Mouse (Mus musculus) limb, embryonic 13.5 days (tissue): ENCODE measurements at regions not wholly inside any gene's neighbourhood (a gene's known extent, or its start where the extent isn't known, plus 50 kb on each side); places are given as distances from the start of the nearest gene placed in this dataset.
A peak's percentile ranks its signal among the peaks of the same experiment; 100 is the strongest.

Experiments
- ATAC-seq: fragments of 200-750 bp; cut with Nextera tagmentation; 2 replicates; pipeline ENCODE4 v1.8.0; 2017; ENCODE audit warnings: low read depth, moderate number of reproducible peaks, moderate TSS enrichment; ENCODE audit not compliant: low FRiP score
- H3K27ac ChIP-seq: fragments of 300-500 bp; sonication (generic); 2 replicates; pipeline ENCODE4 v1.5.1; 2015; ENCODE audit warnings: inconsistent platforms, mild to moderate bottlenecking, moderate library complexity
- H3K27me3 ChIP-seq: fragments of 300-500 bp; sonication (generic); 2 replicates; pipeline ENCODE4 v1.6.1; 2015; ENCODE audit warnings: mild to moderate bottlenecking, inconsistent platforms
- H3K36me3 ChIP-seq: fragments of 300-500 bp; sonication (generic); 2 replicates; pipeline ENCODE4 v1.6.1; 2015; ENCODE audit warnings: inconsistent platforms, mild to moderate bottlenecking, moderate library complexity
- H3K4me1 ChIP-seq: fragments of 300-500 bp; sonication (generic); 2 replicates; pipeline ENCODE4 v1.6.1; 2015; ENCODE audit warnings: inconsistent platforms
- H3K4me2 ChIP-seq: fragments of 300-500 bp; sonication (generic); replicated peaks from 2 replicates; pipeline ENCODE4 v1.6.1; 2015; ENCODE audit warnings: inconsistent platforms, mild to moderate bottlenecking, moderate library complexity
- H3K4me3 ChIP-seq: fragments of 300-500 bp; sonication (generic); 2 replicates; pipeline ENCODE4 v1.5.1; 2015; ENCODE audit warnings: moderate library complexity, mild to moderate bottlenecking, inconsistent platforms
- H3K9ac ChIP-seq: fragments of 300-500 bp; sonication (generic); 2 replicates; pipeline ENCODE4 v1.6.1; 2015; ENCODE audit warnings: mild to moderate bottlenecking, inconsistent platforms
- H3K9me3 ChIP-seq: fragments of 300-500 bp; sonication (generic); 2 replicates; pipeline ENCODE4 v1.6.1; 2016; ENCODE audit warnings: inconsistent platforms
- WGBS: fragments of 180-500 bp; shearing (Covaris S2); methylation state at CpG from one replicate; pipeline ENCODE4 v1.1.7; 2015; 5-methylcytosine and 5-hydroxymethylcytosine counted together

DNA sequence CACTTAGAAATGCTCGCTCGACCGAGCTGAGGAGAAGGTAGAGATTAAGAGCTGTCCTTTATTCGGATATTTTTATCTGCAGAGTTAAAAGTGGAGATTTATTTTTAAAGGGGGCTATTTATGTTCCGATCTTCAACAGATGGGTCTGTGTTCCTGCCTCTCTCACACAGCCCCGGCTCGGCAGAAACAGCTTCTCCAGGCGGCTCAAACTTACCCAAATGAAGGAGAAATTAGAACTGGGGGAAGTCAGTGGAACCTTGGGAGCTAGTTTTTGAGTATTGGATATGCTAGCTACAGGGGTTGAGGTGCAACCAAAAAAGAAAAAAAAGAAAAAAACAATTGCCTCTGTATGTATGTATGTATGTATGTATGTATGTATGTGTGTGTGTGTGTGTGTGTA, 124.2 kb upstream of the Zfp703 start:
- Histone ChIP-seq H3K9me3 (no peaks in the 10 kb centered on the region), H3K4me2 (peak overlapping the region; percentile 39), H3K27me3 (peaks cover 55% of the 10 kb centered on the region), H3K27ac (peak overlapping the region; percentile 58; the same call in 1 of the 2 replicates), H3K4me3 (no peak overlapping the region), H3K4me1 (peaks cover 68% of the 10 kb centered on the region), H3K9ac (no peak overlapping the region), H3K36me3 (no peaks in the 10 kb centered on the region)
- ATAC-seq: no peak
- WGBS: 11% methylated on average over 8 of the region's 8 CpGs

DNA sequence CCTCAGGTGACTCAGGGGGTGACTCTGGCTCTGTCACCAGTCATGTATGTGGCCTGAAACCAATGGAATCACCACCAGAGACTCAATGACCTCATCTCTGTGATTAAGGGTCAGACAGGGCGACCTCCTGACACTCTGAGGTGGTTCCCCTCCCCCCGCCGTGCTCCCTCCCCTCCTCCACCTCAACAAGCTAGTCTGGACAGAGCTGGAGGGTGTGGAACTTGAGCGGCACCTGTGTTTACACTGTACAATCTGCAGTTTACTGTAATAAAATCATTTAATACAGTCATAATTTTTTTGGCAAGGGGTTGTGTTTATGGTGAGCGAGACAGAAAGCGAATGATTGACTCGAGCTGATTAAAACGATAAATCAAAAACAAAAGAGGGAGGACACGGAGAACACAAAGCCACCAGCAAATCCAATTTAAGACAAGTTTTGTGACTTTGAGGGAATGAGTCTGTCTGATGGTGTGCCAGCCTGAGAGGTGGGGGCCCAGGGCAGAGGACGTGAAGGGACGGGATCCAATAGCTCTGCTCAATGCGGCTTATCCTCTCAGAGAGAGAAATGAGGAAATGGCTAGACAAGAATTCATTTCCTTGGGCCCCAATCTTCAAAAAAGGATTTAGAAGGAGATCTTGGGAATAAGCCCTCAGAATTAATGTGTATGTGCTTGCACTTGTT, 122.4 kb upstream of the Zfp703 start:
- ATAC-seq: no peak
- Histone ChIP-seq H3K9ac (no peak overlapping the region), H3K4me2 (no peak overlapping the region), H3K9me3 (no peaks in the 10 kb centered on the region), H3K36me3 (no peaks in the 10 kb centered on the region), H3K27me3 (peaks cover 54% of the 10 kb centered on the region), H3K4me3 (no peak overlapping the region), H3K4me1 (peaks cover 50% of the 10 kb centered on the region), H3K27ac (no peak overlapping the region)
- WGBS: 57% methylated on average over 12 of the region's 12 CpGs

DNA sequence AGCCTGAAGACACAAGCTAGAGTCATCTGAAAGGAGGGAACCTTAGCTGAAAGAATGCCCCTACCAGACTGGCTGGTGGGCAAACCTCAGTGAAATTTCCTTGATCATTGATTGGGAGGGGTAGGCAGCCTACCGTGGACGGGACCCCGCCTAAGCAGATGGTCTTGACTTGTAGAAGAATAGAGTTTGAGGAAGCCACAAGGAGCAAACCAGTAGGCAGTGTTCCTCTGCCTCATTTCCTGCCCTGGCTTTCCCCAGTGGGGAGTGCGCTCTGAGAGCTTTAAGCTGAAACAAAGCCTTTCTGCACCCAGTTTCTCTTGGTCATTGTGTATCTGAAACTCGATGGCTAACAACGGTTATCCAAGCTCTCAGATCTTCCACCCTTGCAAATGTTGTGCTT, 121.9 kb upstream of the Zfp703 start:
- Histone ChIP-seq H3K9ac (no peak overlapping the region), H3K9me3 (no peaks in the 10 kb centered on the region), H3K27me3 (peaks cover 49% of the 10 kb centered on the region), H3K27ac (no peak overlapping the region), H3K4me2 (no peak overlapping the region), H3K4me1 (peaks cover 47% of the 10 kb centered on the region), H3K36me3 (no peaks in the 10 kb centered on the region), H3K4me3 (no peak overlapping the region)
- no peak for ATAC-seq
- 77% methylated on average over 6 of the region's 6 CpGs for WGBS

DNA sequence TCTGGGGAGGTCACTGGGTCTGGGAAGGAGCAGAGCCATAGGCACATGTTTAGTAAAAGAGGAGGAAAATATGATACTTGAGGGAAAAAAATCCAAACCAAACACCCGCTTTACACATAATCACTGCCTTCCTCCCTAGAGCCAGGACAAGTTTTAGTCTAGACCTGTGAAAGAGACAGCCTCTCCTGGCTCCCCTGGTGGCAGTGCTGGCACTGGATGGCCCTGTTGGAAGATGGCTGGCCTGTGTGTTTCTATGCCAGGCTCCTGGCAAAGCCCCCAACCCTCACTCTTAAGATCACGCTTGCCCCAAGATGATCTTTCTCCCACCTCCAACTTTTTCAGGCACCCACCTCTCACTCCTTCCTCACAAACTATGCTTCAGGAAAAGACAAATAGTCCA, 112.6 kb upstream of the Zfp703 start:
- peaks cover 13% of the 10 kb centered on the region for H3K4me1 ChIP-seq
- H3K27me3 ChIP-seq: peaks cover 9% of the 10 kb centered on the region
- H3K27ac ChIP-seq: no peak overlapping the region
- no peaks in the 10 kb centered on the region for H3K36me3 ChIP-seq
- no peak for ATAC-seq
- no peak overlapping the region for H3K9ac ChIP-seq
- no peak overlapping the region for H3K4me2 ChIP-seq
- 86% methylated on average over 2 of the region's 2 CpGs for WGBS
- H3K4me3 ChIP-seq: no peak overlapping the region
- H3K9me3 ChIP-seq: peaks cover under 1% of the 10 kb centered on the region; the same call in 1 of the 2 replicates

DNA sequence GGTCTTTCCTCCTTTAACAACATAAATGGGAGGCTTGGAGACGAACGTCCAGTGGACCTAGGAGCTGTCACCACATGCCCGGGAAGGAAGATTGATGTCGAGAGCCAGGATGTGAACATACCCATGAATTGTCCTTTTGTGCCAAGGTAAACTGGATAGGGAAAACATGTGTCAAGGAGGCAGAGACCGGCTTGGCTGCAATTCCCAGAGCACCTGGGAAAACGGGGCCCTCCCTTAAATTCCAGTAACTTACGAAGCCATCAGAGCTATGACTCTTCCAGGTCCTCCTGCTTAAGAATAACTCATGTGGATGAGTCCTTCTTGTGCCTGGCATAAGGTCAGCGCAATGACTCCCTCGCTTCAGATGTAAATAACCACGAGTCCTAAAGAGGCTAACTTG, 112.2 kb upstream of the Zfp703 start:
- peaks cover 13% of the 10 kb centered on the region for H3K4me1 ChIP-seq
- WGBS: 64% methylated on average over 10 of the region's 10 CpGs
- no peak overlapping the region for H3K9ac ChIP-seq
- peaks cover 4% of the 10 kb centered on the region for H3K9me3 ChIP-seq
- H3K4me3 ChIP-seq: no peak overlapping the region
- H3K27me3 ChIP-seq: peaks cover 9% of the 10 kb centered on the region
- no peak overlapping the region for H3K4me2 ChIP-seq
- no peak for ATAC-seq
- H3K27ac ChIP-seq: no peak overlapping the region
- no peaks in the 10 kb centered on the region for H3K36me3 ChIP-seq

DNA sequence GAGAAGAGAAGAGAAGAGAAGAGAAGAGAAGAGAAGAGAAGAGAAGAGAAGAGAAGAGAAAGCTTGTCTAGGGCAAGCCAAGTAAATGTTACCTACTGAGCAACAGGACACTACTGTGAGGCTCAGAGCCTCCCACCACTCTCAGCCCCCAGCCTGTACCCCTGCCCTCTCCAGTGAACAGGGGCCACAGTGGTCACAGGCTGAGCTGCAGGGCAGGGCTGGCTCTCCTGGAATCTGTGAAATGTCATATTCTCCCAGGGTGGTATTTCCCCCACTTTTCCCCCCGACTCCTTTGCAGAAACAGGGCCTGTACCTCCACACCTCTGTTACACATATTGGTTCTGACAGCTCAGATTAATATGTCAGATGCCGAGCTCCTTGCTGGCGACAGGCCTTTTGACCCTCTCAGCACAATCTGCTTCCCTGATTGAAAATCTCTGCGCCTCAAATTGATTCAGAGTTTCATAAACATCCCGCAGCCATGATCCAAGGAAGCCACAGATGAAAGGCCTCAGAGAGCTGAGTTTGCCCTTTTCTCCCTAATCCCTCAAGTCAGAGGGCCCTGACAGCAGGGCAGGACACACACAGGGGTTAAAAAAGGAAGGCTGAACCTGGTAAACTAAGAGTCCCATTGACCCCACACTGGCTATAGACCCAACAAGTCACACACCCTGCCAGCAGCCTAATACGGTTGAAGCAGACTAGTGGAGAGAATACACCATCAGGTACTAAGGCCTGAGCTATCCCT, 108.8 kb upstream of the Zfp703 start:
- Histone ChIP-seq H3K4me2 (no peak overlapping the region), H3K4me3 (no peak overlapping the region), H3K36me3 (no peaks in the 10 kb centered on the region), H3K9me3 (peaks cover 20% of the 10 kb centered on the region), H3K9ac (no peak overlapping the region), H3K27ac (no peak overlapping the region), H3K4me1 (peaks cover 13% of the 10 kb centered on the region), H3K27me3 (peaks cover 15% of the 10 kb centered on the region)
- no peak for ATAC-seq
- 31% methylated on average over 6 of the region's 6 CpGs for WGBS

DNA sequence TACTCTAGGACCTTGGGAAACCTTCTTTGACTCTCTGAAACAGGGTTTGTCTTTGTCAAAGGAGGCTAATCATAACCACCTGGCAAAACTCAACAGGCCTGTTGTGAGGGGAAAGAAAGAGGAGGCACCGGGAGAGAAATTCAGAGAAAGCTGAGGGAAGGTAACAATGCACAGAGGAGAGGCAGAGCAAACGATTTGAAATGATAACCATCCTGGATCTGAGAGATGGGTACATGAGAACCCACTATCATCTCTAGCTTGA, 108.3 kb upstream of the Zfp703 start:
- Histone ChIP-seq H3K4me3 (no peak overlapping the region), H3K27me3 (peaks cover 15% of the 10 kb centered on the region), H3K27ac (no peak overlapping the region), H3K4me2 (no peak overlapping the region), H3K9me3 (peaks cover 20% of the 10 kb centered on the region), H3K9ac (no peak overlapping the region), H3K4me1 (peaks cover 13% of the 10 kb centered on the region), H3K36me3 (no peaks in the 10 kb centered on the region)
- 25% methylated on average over 2 of the region's 2 CpGs for WGBS
- no peak for ATAC-seq

DNA sequence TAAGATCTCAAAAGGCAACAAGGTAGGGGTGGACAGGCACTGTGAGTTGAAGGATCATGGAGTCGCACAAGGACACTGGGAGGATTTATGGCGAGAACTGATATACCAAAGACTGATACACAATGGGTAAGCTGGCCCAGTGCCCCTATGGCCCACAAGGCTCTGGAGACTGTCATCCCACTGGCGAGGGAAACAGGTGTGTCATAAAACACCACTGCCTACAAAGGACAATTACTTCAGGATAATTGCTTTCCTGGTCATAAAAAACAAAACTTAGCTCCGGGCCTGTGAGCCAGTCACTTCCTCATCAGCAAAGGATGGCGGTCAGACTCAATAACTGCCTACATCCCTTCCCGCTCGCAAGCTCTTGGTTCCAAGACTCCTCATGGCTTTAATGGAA, 105.3 kb upstream of the Zfp703 start:
- WGBS: 43% methylated on average over 7 of the region's 7 CpGs
- Histone ChIP-seq H3K27ac (no peak overlapping the region), H3K9ac (no peak overlapping the region)

DNA sequence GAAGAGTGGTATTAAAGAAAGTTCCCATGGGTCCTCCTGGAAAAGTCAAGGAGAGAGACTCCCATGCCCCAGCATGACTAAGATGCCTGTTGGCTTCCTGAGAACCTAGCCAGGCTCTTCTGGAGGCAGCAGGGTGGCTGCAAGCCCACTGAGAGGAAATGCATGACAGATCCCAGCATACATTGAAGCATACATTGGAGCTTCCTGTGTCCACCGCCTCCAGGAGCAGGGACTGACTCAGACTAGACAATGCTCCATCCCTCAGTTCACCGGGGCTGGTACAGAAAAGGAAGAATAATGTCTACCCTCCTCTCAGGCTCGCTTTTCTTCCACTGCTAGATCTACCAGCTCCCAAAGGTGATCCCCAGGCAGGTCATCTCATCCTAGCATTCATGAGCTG, 104.7 kb upstream of the Zfp703 start:
- no peak overlapping the region for H3K27ac ChIP-seq

More for the DNA sequence above, 105.3 kb upstream of the Zfp703 start:
- no peak overlapping the region for H3K4me2 ChIP-seq
- no peaks in the 10 kb centered on the region for H3K36me3 ChIP-seq
- peaks cover 13% of the 10 kb centered on the region for H3K4me1 ChIP-seq
- peaks cover 32% of the 10 kb centered on the region for H3K27me3 ChIP-seq
- H3K9me3 ChIP-seq: peaks cover 20% of the 10 kb centered on the region
- no peak overlapping the region for H3K4me3 ChIP-seq
- no peak for ATAC-seq

DNA sequence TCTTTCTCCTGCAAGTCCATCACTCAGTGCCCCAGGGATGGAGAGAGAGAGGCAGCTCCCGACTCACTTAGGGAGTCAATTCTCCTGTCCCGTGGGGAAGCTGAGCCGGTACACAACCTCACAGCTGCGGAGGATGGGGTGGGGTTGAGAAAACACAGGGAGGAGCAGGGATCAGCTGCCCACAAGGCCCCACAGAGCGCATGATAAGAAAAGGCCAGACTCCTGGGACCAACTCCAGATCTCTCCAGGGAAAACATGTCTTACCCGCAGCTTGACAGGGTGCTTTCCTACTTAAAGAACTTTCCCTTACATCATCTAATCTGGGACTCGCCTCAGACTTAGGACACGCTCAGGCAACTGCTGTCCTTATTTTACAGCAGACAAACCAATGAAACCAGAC, 104.3 kb upstream of the Zfp703 start:
- ATAC-seq: no peak
- Histone ChIP-seq H3K9ac (no peak overlapping the region), H3K27ac (no peak overlapping the region), H3K4me3 (no peak overlapping the region), H3K36me3 (no peaks in the 10 kb centered on the region), H3K9me3 (peaks cover 20% of the 10 kb centered on the region), H3K4me2 (no peak overlapping the region), H3K4me1 (peaks cover 10% of the 10 kb centered on the region), H3K27me3 (peaks cover 32% of the 10 kb centered on the region)
- 56% methylated on average over 8 of the region's 8 CpGs for WGBS

More for the DNA sequence above, 104.7 kb upstream of the Zfp703 start:
- Histone ChIP-seq H3K36me3 (no peaks in the 10 kb centered on the region), H3K9me3 (peaks cover 20% of the 10 kb centered on the region), H3K27me3 (peaks cover 32% of the 10 kb centered on the region), H3K9ac (no peak overlapping the region), H3K4me1 (peaks cover 13% of the 10 kb centered on the region), H3K4me3 (no peak overlapping the region), H3K4me2 (no peak overlapping the region)
- no peak for ATAC-seq
- WGBS: 85% methylated on average over 3 of the region's 3 CpGs

DNA sequence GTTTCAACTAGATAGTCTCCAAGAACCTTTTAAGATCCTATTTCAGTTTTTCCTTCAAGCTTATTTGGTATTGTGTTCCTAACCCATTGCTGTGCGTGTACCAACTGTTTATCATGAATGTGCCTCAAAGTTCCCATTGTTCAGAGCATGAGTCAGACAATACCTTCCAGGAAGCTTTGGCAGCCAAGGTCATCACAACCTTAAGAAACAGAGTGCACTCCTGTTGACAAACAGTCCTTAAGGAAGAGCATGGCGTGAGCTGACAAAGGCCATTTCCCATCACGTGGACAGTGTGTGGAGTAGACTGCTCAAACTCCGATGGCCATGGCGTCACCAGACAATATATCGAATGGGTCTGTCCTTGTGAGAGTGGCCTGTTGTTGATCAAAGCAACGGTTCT, 96.9 kb upstream of the Zfp703 start:
- no peak for ATAC-seq
- H3K4me3 ChIP-seq: no peak overlapping the region
- H3K27ac ChIP-seq: no peak overlapping the region
- 80% methylated on average over 7 of the region's 7 CpGs for WGBS
- peaks cover 49% of the 10 kb centered on the region for H3K27me3 ChIP-seq
- H3K9ac ChIP-seq: no peak overlapping the region
- no peak overlapping the region for H3K4me2 ChIP-seq
- no peaks in the 10 kb centered on the region for H3K9me3 ChIP-seq
- no peaks in the 10 kb centered on the region for H3K36me3 ChIP-seq
- peaks cover 20% of the 10 kb centered on the region; the same call in 1 of the 2 replicates for H3K4me1 ChIP-seq

DNA sequence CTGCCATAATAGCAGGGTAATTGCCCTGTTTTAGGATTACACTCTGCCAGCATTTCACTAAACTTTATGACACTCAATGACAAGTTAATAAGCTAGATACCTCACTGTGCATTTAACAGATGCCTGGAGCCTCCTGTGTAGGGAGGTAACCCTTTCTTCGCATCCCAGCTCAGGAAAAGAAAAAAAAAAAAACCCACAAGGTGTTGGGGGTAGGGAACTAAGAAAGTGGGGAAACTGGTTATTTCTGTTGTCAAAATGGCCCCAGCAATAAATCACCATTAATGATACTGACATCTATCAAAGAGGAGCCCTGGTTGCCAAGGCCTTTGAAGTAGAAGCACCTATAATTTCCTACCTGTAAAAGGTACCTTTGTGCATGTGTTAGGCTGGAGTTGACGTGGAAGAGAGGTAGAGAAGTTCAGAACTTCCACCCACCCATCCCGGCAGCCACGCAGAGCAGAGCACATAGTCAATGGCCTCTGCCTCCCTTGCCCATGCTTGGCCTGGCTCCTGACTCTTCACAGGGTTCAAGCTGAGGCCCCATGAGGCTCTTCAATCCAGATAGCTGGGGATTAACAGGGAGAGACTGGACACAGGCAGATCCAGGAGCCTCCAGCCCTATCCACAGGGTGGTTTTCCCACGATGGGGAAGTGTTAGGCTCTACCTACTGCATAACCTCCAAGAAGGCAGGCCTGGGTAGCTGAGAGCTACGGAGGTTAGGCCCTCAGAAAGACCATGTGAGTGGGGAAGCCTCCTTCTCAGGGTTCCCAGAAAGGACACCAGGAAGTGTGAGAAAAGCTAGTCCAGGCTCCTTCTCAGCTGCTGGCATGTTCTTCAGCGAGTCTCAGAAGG, 95.6 kb upstream of the Zfp703 start:
- Histone ChIP-seq H3K4me3 (no peak overlapping the region), H3K9ac (no peak overlapping the region), H3K36me3 (no peaks in the 10 kb centered on the region), H3K27ac (no peak overlapping the region), H3K9me3 (no peaks in the 10 kb centered on the region), H3K4me2 (no peak overlapping the region), H3K4me1 (peaks cover 20% of the 10 kb centered on the region; the same call in 1 of the 2 replicates), H3K27me3 (peaks cover 52% of the 10 kb centered on the region)
- ATAC-seq: 0 out of 2 replicates have a peak, but pooled peaks have one; percentile 32
- 59% methylated on average over 7 of the region's 7 CpGs for WGBS
